Mouse (Mus musculus) layer of hippocampus, postnatal 14 days (tissue): ENCODE results near the gene Evx2. TPM values are rescaled to one million over a fixed set of nuclear protein-coding genes. Genes with fewer than 3 reads are reported as not detected.

Experiments
- DNase-seq, 2 experiments: peaks; one replicate each; pipeline ENCODE4 v3.0.0; 2021 to 2022; ENCODE audit warnings: low spot score in 2 of 2, mixed read lengths in 1 of 2
- microRNA-seq, 2 experiments: library from miRNA; unstranded; fragments of <30 nt; microRNA quantifications; one replicate each; pipeline ENCODE4 v1.2.0; 2021
- total RNA-seq, 2 experiments: library from RNA; stranded (reverse); gene quantifications; 2 replicates each; pipeline ENCODE4 v1.2.3; 2021

Gene Evx2
- total RNA-seq, 2 experiments from 2014 or later = not detected

- no peak for DNase-seq
Measured at GRCm38 (mm10) chr2:74642431-74642830, 16.9 kb downstream of the Evx2 start.

GRCm38 (mm10) chr2:74635412-74635811 is 23.9 kb downstream of the Evx2 start:
- DNase-seq = no peak

- DNase-seq = no peak
Measured at GRCm38 (mm10) chr2:74620368-74620767, 39.0 kb downstream of the Evx2 start.

DNA sequence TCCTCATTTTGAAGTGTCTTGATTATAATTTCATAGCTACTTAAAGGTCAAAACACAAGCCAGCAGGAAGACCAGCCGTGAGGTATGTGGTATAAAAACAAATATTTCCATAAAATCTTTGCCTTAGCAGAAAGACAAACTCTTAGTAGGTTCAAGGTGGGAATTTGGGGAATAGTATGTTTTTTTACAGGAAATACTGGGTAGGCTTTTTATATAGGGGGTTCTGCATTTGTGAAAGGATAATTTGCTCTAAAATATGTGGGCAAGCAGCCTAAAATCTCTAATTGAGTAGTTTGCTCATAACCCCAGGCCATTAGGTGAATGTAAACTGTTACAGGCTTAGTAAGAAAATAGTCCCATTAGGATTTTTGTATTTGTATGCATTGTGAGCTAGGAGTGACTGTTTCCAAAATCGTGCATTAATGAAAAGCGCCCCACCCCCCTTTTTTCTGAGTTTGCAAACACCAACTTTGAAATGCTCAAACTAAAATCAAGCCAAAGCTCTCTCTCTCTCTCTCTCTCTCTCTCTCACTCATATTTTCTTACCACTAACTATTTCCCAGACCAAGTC is 39.6 kb downstream of the Evx2 start:
- DNase-seq = no peak

GRCm38 (mm10) chr2:74617706-74618105 is 41.7 kb downstream of the Evx2 start:
- no peak for DNase-seq

- DNase-seq = no peak
Measured at GRCm38 (mm10) chr2:74611406-74611805, 48.0 kb downstream of the Evx2 start.

- DNase-seq = no peak
Measured at GRCm38 (mm10) chr2:74609350-74609749, 50.0 kb downstream of the Evx2 start.

- DNase-seq = no peak
Measured at GRCm38 (mm10) chr2:74606087-74606760, 53.1 kb downstream of the Evx2 start.

DNA sequence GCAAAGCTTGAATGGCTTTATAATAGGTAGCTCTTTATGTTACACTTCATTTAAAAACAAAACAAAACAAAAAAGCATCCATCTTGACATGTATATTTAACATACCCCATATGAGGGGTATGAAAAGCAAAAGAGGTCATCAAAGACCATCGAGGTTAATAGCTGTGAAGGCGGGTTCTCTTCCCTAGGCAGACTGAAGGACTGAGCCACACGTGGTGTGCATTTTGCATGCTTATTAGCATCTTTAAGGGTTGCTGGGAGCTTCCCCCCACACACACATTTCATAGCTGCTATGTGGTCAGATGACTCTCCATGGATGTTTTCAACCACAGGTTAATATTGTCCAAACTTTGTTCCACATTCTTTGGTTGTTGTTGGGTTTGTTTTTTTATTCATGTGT is 55.3 kb downstream of the Evx2 start:
- DNase-seq = no peak

Small RNA genes lying within 50 kb of the gene (microRNA-seq; reads per million reads assigned to microRNA genes)
- gene Gm44463 = 0 reads per million in 2 experiments

Other genes starting within 250 kb of the Evx2 start
- gene Lnpk, start 80.1 kb downstream of the Evx2 start, total RNA-seq = 10 to 100 TPM; 52.9 to 55.9 TPM
- not detected for gene Hoxd13, start 8.8 kb upstream of the Evx2 start, total RNA-seq
- not detected for gene Hoxd12, start 15.5 kb upstream of the Evx2 start, total RNA-seq
- not detected for gene Hoxd11, start 20.0 kb upstream of the Evx2 start, total RNA-seq
- not detected for gene Hoxd10, start 32.4 kb upstream of the Evx2 start, total RNA-seq
- gene Hoxd9, start 38.2 kb upstream of the Evx2 start, total RNA-seq = not detected
- gene Hoxd8, start 45.1 kb upstream of the Evx2 start, total RNA-seq = not detected
- not detected for gene Hoxd3, start 52.4 kb upstream of the Evx2 start, total RNA-seq
- not detected for gene Hoxd4, start 52.4 kb upstream of the Evx2 start, total RNA-seq
- gene Gm28230, start 67.2 kb upstream of the Evx2 start, total RNA-seq = not detected
- gene Hoxd1, start 103.4 kb upstream of the Evx2 start, total RNA-seq = under 1 TPM; 0.19 to 0.23 TPM
- 10 to 100 TPM; 46.0 to 50.2 TPM for gene Mtx2, start 166.2 kb upstream of the Evx2 start, total RNA-seq